Mouse (Mus musculus) cerebellum, postnatal 14 days (tissue): Measurements from ENCODE around the gene Arl5a.

Experiments used
- DNase-seq, 2 experiments: peaks; one replicate each; pipeline ENCODE4 v3.0.0; 2021; ENCODE audit warnings: mixed read lengths in 2 of 2

Gene Arl5a

DNA sequence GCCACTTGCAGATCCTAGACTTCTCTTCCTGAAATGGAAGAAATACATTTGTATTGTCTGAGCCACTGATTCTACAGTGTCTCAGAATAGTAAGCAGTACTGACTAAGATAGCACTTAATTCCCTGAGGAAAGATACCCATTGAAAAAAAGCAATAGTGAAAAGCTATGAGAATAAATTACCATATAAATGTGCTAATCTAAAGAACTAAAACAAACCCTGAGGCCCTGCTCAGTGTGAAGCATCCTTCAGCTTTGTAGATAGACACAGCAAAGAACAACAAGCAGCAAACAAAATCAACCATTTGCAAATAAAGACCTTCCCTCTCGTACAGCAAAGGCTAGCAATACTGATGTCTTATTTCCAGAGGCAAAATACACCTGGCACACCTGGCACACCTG is 65.0 kb downstream of the Arl5a start:
- no peak for DNase-seq

- DNase-seq = no peak
These were observed 66.5 kb downstream of the Arl5a start for GRCm38 (mm10) chr2:52358156-52358555.

- no peak for DNase-seq
These were observed 73.7 kb downstream of the Arl5a start for GRCm38 (mm10) chr2:52351029-52351428.
